Comparison of ENCODE assay signal across 9 mouse cellular contexts in the genomic region with DNA sequence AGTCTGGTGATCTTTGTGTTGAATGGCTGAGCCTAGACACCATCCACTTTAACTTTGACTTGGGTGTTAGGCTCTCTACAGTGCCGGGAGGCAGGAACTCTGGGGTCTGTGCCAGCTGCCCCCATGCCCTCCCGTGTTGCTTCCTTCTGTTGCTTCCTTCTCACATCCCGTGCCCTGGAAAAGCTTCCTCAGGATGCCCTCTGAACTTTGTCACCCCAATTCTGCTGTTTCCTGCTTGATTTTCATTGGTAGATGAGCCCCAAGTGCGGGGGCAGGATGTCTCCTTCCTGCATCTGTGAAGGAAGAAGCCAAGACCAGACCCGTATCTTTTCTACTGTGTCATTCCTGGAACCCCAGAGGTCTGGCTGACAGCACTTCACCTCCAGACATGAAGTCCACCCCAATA. TPM values are rescaled to one million over a fixed set of nuclear protein-coding genes. Genes with fewer than 3 reads are reported as not detected.
DNase-seq lines count a peak whose midpoint lies in the region; ATAC-seq and TF ChIP-seq lines count a peak whose summit lies in the region.
"Had no signal": no experiment of that assay in that cellular context is flagged by ENCODE, and none has a peak within 500 bp of the region (broad histone marks: within the 10 kb centered on the region; RNA-seq: fewer than 3 reads in every experiment).

No protein-coding gene starts in this region.

- H3K9me3 ChIP-seq in forebrain, embryonic 10.5 days: no peaks in the 10 kb centered on the region
- no peaks in the 10 kb centered on the region for H3K9me3 ChIP-seq in forebrain, embryonic 15.5 days
- no peaks in the 10 kb centered on the region for H3K9me3 ChIP-seq in liver, postnatal 0 days (ENCODE audit: low read length)

- H3K9ac ChIP-seq in forebrain, embryonic 15.5 days (replicated peaks): no peak overlapping the region
- H3K9ac ChIP-seq in liver, postnatal 0 days (replicated peaks): no peak overlapping the region

- ATAC-seq in forebrain, embryonic 15.5 days (replicated peaks): no peak
- peak; percentile 96 for ATAC-seq in CD4-positive, CD25-positive, alpha-beta regulatory T cell, adult 4 months
- peak; percentile 48; the same call in 1 of the 2 replicates for ATAC-seq in liver, postnatal 0 days

- no peak overlapping the region for H3K4me2 ChIP-seq in forebrain, embryonic 15.5 days (replicated peaks)
- peak overlapping the region; percentile 22; the same call in 1 of the 2 replicates for H3K4me2 ChIP-seq in liver, postnatal 0 days (ENCODE audit: low read depth, low read length)

- intact Hi-C loops in left cerebral cortex, postnatal 4 days (cut with DNase I): no loop called here

- TF ChIP-seq CTCF in liver, postnatal 0 days (IDR thresholded peaks at IDR 0.05; ENCODE audit: low read depth): no peak

- H3K36me3 ChIP-seq in forebrain, embryonic 10.5 days (replicated peaks): no peaks in the 10 kb centered on the region
- no peaks in the 10 kb centered on the region for H3K36me3 ChIP-seq in forebrain, embryonic 15.5 days
- H3K36me3 ChIP-seq in liver, postnatal 0 days (replicated peaks; ENCODE audit: insufficient read depth, low read length): no peaks in the 10 kb centered on the region

- no peak for DNase-seq in forebrain, embryonic 10.5 days (ENCODE audit: extremely low spot score, low spot score)
- DNase-seq in heart, postnatal 4 days: peak; percentile 28
- DNase-seq in liver, postnatal 0 days: peak; percentile 33
- DNase-seq in left cerebral cortex, postnatal 4 days: no peak
- DNase-seq in Muller cell, postnatal 12 days (ENCODE audit: inconsistent ontology term): no peak
- no peak for DNase-seq in spleen, adult 12 weeks (ENCODE audit: low spot score)
- DNase-seq: right cerebral cortex, postnatal 25 days had no signal

- no peak overlapping the region for H3K4me3 ChIP-seq in forebrain, embryonic 10.5 days
- H3K4me3 ChIP-seq in forebrain, embryonic 15.5 days: no peak overlapping the region
- H3K4me3 ChIP-seq in liver, postnatal 0 days (ENCODE audit: low read depth, low read length): no peak overlapping the region

- peaks cover 54% of the 10 kb centered on the region for H3K4me1 ChIP-seq in forebrain, embryonic 10.5 days
- H3K4me1 ChIP-seq in forebrain, embryonic 15.5 days: peaks cover 16% of the 10 kb centered on the region
- H3K4me1 ChIP-seq in liver, postnatal 0 days (ENCODE audit: insufficient read depth): 0 out of 2 replicates have a peak, but pooled peaks cover 3% of the 10 kb centered on the region

- H3K27me3 ChIP-seq in forebrain, embryonic 10.5 days (ENCODE audit: poor library complexity, severe bottlenecking): no peaks in the 10 kb centered on the region
- no peaks in the 10 kb centered on the region for H3K27me3 ChIP-seq in forebrain, embryonic 15.5 days
- H3K27me3 ChIP-seq in liver, postnatal 0 days (ENCODE audit: insufficient read depth, low read length): no peaks in the 10 kb centered on the region

- WGBS in forebrain, embryonic 10.5 days: 79% methylated on average over 5 of the region's 5 CpGs
- WGBS in forebrain, embryonic 15.5 days: 76% methylated on average over 5 of the region's 5 CpGs
- WGBS in liver, postnatal 0 days (ENCODE audit: insufficient replicate concordance): 41% methylated on average over 5 of the region's 5 CpGs

- H3K27ac ChIP-seq in forebrain, embryonic 10.5 days: peak overlapping the region; percentile 77; the same call in 1 of the 2 replicates
- H3K27ac ChIP-seq in forebrain, embryonic 15.5 days (replicated peaks): no peak overlapping the region
- H3K27ac ChIP-seq in liver, postnatal 0 days (ENCODE audit: low read depth): peak overlapping the region; percentile 63

- 0 out of 2 replicates have a peak, but pooled peaks have one; percentile 34 for TF ChIP-seq EP300 in liver, postnatal 0 days (IDR thresholded peaks at IDR 0.05; ENCODE audit: low read depth)

RNA-seq across cellular contexts. Expression of a gene that starts 41.4 kb away (rescaled TPM):
- polyA plus RNA-seq in forebrain, embryonic 10.5 days (2016; fragmentation: Nextera tagmentation; extraction: Ambion mirVana): 0.35 TPM in 1 of 2 replicates, not detected in the other
- polyA plus RNA-seq in forebrain, embryonic 15.5 days (2015; fragmentation: Nextera tagmentation; extraction: Ambion mirVana): 0.63 and 1.4 TPM in 2 replicates
- polyA plus RNA-seq in CD4-positive, CD25-positive, alpha-beta regulatory T cell, adult 4 months (2017; shearing (Covaris generic)): 1 to 10 TPM; 2.0 to 5.4 TPM
- total RNA-seq in heart, postnatal 4 days (2021): 1 to 10 TPM; 1.7 to 3.2 TPM
- polyA plus RNA-seq in liver, postnatal 0 days (2015; fragmentation: Nextera tagmentation; extraction: Ambion mirVana): 0.22 TPM in 2 replicates
- 1 to 10 TPM; 3.0 to 3.7 TPM for total RNA-seq in left cerebral cortex, postnatal 4 days (2021)

Comparison
In these comparisons a context has a peak if more than half of its experiments do, and no peak if none do; other contexts are left out.
1. DNase-seq: peak in heart, postnatal 4 days (single experiment) and liver, postnatal 0 days (single experiment); none in forebrain, embryonic 10.5 days (single experiment), left cerebral cortex, postnatal 4 days (single experiment), Muller cell, postnatal 12 days (single experiment) and spleen, adult 12 weeks (single experiment).